Mouse (Mus musculus): ENCODE results near the gene Lmtk2.

GRCm38 (mm10) chr5:144082006-144082405, 18.2 kb upstream of the Lmtk2 start:
- TF ChIP-seq CTCF (IDR thresholded peaks at IDR 0.05; ENCODE audit: low read depth) (no peak), EP300 (IDR thresholded peaks at IDR 0.05; ENCODE audit: low read depth) (no peak)
